Comparison of ENCODE assay signal across 21 mouse cellular contexts in the genomic region with DNA sequence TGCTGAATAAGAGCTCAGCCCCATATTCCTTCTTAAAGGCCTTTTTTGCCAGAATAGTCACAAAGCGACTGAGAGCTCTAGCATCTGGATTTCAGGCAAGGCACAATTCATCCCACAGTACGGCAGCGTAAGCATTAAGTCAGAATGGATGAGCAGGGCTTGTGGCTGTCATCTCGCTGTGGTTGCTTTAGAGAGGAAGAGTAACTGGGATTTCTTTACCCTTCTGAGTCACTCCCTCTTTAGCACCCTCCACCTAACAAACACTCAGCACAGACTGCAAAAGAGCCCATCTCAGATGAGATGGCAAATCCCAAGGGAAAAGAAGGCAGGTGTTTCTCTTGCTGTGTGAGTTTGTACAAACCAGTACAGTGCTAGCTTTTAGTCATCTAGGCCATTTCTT.
DNase-seq lines count a peak whose midpoint lies in the region; ATAC-seq and TF ChIP-seq lines count a peak whose summit lies in the region.
"Had no signal": no experiment of that assay in that cellular context is flagged by ENCODE, and none has a peak within 500 bp of the region (broad histone marks: within the 10 kb centered on the region; RNA-seq: fewer than 3 reads in every experiment).

No protein-coding gene starts in this region.

- H3K4me3 ChIP-seq in hindbrain, postnatal 0 days (ENCODE audit: low read length), result no peak overlapping the region
- no peak overlapping the region for H3K4me3 ChIP-seq in hindbrain, embryonic 16.5 days (ENCODE audit: low read length)
- H3K4me3 ChIP-seq in CH12.LX (replicated peaks in 1 of 3; ENCODE audit: low read depth in 2 of 3, low read length in 2 of 3, poor library complexity in 1 of 3), result no peak overlapping the region
- H3K4me3 ChIP-seq: embryonic facial prominence, embryonic 13.5 days; forebrain, embryonic 13.5 days; heart, embryonic 10.5 days; heart, embryonic 15.5 days; hindbrain, embryonic 13.5 days had no signal

- no peak for TF ChIP-seq POLR2A in CH12.LX (IDR thresholded peaks at IDR 0.05; ENCODE audit: low read depth, low read length)

- H3K27ac ChIP-seq in hindbrain, postnatal 0 days, result 0 out of 2 replicates have a peak overlapping the region, but pooled peaks have one; percentile 5
- no peak overlapping the region for H3K27ac ChIP-seq in hindbrain, embryonic 16.5 days (ENCODE audit: low read depth, low read length)
- H3K27ac ChIP-seq in CH12.LX (ENCODE audit: insufficient read depth, low read depth), result no peak overlapping the region
- H3K27ac ChIP-seq: embryonic facial prominence, embryonic 13.5 days; forebrain, embryonic 13.5 days; heart, embryonic 10.5 days; heart, embryonic 15.5 days; hindbrain, embryonic 13.5 days had no signal

- H3K4me2 ChIP-seq in hindbrain, postnatal 0 days (ENCODE audit: low read depth, low read length), result no peak overlapping the region
- H3K4me2 ChIP-seq in hindbrain, embryonic 16.5 days (ENCODE audit: low read length), result no peak overlapping the region
- no peak overlapping the region for H3K4me2 ChIP-seq in CH12.LX (ENCODE audit: insufficient read depth, low read depth, poor library complexity, severe bottlenecking)
- H3K4me2 ChIP-seq: embryonic facial prominence, embryonic 13.5 days; forebrain, embryonic 13.5 days; heart, embryonic 15.5 days; hindbrain, embryonic 13.5 days had no signal

- dilution Hi-C loops in CH12.LX (cut with MboI; ENCODE audit: extremely low pct_ligation_motif_present, extremely low pct_unique_long_range_greater_than_20kb, low sequenced_read_pairs), result no loop called here

- in situ Hi-C loops in CH12.LX (cut with MboI; ENCODE audit: low pct_ligation_motif_present, low pct_unique_long_range_greater_than_20kb, low sequenced_read_pairs), result no loop called here

- no peak for DNase-seq in hindbrain, postnatal 0 days (ENCODE audit: low spot score)
- peak; percentile 31 to 82 for DNase-seq in left cerebral cortex, postnatal 25 days (ENCODE audit: low spot score in 2 of 2)
- no peak for DNase-seq in left cerebral cortex, adult 11 months (ENCODE audit: low spot score)
- DNase-seq in CH12.LX (ENCODE audit: extremely low read depth), result peak; percentile 31
- DNase-seq in brain, adult 2 months (ENCODE audit: low read depth, low spot score), result peak; percentile 80
- DNase-seq in T-cell, adult 2 months (ENCODE audit: low spot score), result no peak
- DNase-seq: adrenal gland, postnatal 10 days; cerebellum, adult 11-12 months; cerebellum, adult 9-10 months; cerebellum, postnatal 25 days; forebrain, postnatal 0 days; gastrocnemius, postnatal 36 days; heart, adult 18-20 months; heart, postnatal 14 days had no signal

- H3K27me3 ChIP-seq in hindbrain, postnatal 0 days (ENCODE audit: insufficient read depth, low read length), result no peaks in the 10 kb centered on the region
- no peaks in the 10 kb centered on the region for H3K27me3 ChIP-seq in hindbrain, embryonic 16.5 days (replicated peaks; ENCODE audit: control insufficient read depth, insufficient read depth, low read length)
- no peaks in the 10 kb centered on the region for H3K27me3 ChIP-seq in CH12.LX (replicated peaks)
- H3K27me3 ChIP-seq: embryonic facial prominence, embryonic 13.5 days; forebrain, embryonic 13.5 days; heart, embryonic 15.5 days; hindbrain, embryonic 13.5 days had no signal

- no peaks in the 10 kb centered on the region for H3K9me3 ChIP-seq in hindbrain, postnatal 0 days (ENCODE audit: low read length)
- H3K9me3 ChIP-seq in hindbrain, embryonic 16.5 days (ENCODE audit: control insufficient read depth, low read length), result no peaks in the 10 kb centered on the region
- no peaks in the 10 kb centered on the region for H3K9me3 ChIP-seq in CH12.LX (replicated peaks; ENCODE audit: low read length)
- H3K9me3 ChIP-seq: embryonic facial prominence, embryonic 13.5 days; forebrain, embryonic 13.5 days; heart, embryonic 10.5 days; heart, embryonic 15.5 days; hindbrain, embryonic 13.5 days had no signal

- TF ChIP-seq EP300 in CH12.LX (IDR thresholded peaks at IDR 0.05; ENCODE audit: low read length), result no peak

- H3K9ac ChIP-seq in hindbrain, postnatal 0 days (replicated peaks; ENCODE audit: low read length), result no peak overlapping the region
- no peak overlapping the region for H3K9ac ChIP-seq in hindbrain, embryonic 16.5 days (ENCODE audit: low read depth, low read length)
- no peak overlapping the region for H3K9ac ChIP-seq in CH12.LX (ENCODE audit: insufficient read depth, low read depth)
- H3K9ac ChIP-seq: embryonic facial prominence, embryonic 13.5 days; forebrain, embryonic 13.5 days; forebrain, postnatal 0 days; heart, embryonic 15.5 days; hindbrain, embryonic 13.5 days had no signal

- intact Hi-C loops in left cerebral cortex, postnatal 25 days (cut with DNase I), result loop anchor here (5.0 to 10.0 kb wide), 3 partner anchors 107 to 990 kb away; no protein-coding TSS in a partner anchor

- WGBS in hindbrain, postnatal 0 days, result 82% methylated on average over 4 of the region's 4 CpGs
- 65% methylated on average over 4 of the region's 4 CpGs for WGBS in hindbrain, embryonic 16.5 days

- no peak for TF ChIP-seq CTCF in hindbrain, postnatal 0 days (IDR thresholded peaks at IDR 0.05; ENCODE audit: low read depth)
- no peak for TF ChIP-seq CTCF in CH12.LX (conservative IDR thresholded peaks at IDR 0.05 in 1 of 2, IDR thresholded peaks at IDR 0.05 in 1 of 2; ENCODE audit: low read depth in 2 of 2, low read length in 2 of 2)

- H3K4me1 ChIP-seq in hindbrain, postnatal 0 days (ENCODE audit: insufficient read depth, low read length), result 0 out of 2 replicates have a peak, but pooled peaks cover 6% of the 10 kb centered on the region
- 0 out of 2 replicates have a peak, but pooled peaks cover 3% of the 10 kb centered on the region for H3K4me1 ChIP-seq in hindbrain, embryonic 16.5 days (ENCODE audit: control insufficient read depth, insufficient read depth, low read depth, low read length)
- peaks cover 0 to 43% of the 10 kb centered on the region in 2 experiments; a peak in 2 of 4 replicates for H3K4me1 ChIP-seq in CH12.LX (ENCODE audit: control insufficient read depth in 1 of 2, insufficient read depth in 2 of 2)
- H3K4me1 ChIP-seq: heart, embryonic 15.5 days had no signal

- H3K79me2 ChIP-seq in CH12.LX (replicated peaks; ENCODE audit: control insufficient read depth, extremely low read depth, insufficient read depth, poor library complexity, severe bottlenecking), result no peaks in the 10 kb centered on the region

- no peak for TF ChIP-seq RAD21 in CH12.LX (IDR thresholded peaks at IDR 0.05; ENCODE audit: low read depth, low read length)

- no peaks in the 10 kb centered on the region for H3K36me3 ChIP-seq in hindbrain, postnatal 0 days (ENCODE audit: insufficient read depth, low read length)
- H3K36me3 ChIP-seq in hindbrain, embryonic 16.5 days (ENCODE audit: control insufficient read depth, insufficient read depth, low read length), result peaks cover 6% of the 10 kb centered on the region; the same call in 1 of the 2 replicates
- no peaks in the 10 kb centered on the region for H3K36me3 ChIP-seq in CH12.LX (replicated peaks in 1 of 2; ENCODE audit: control insufficient read depth in 1 of 2, insufficient read depth in 1 of 2, low read length in 1 of 2)
- H3K36me3 ChIP-seq: embryonic facial prominence, embryonic 13.5 days; G1E; heart, embryonic 10.5 days; heart, embryonic 15.5 days had no signal

- no peak for ATAC-seq in hindbrain, postnatal 0 days
- ATAC-seq in hindbrain, embryonic 16.5 days, result no peak
- ATAC-seq: forebrain, embryonic 13.5 days; forebrain, postnatal 0 days had no signal

TF ChIP-seq in CH12.LX, 34 proteins besides CTCF, POLR2A, EP300 and RAD21:
- TF ChIP-seq TBP (conservative IDR thresholded peaks at IDR 0.05; ENCODE audit: low read depth, low read length), result no peak
- 0 out of 2 replicates have a peak, but pooled peaks have one; percentile 12 for TF ChIP-seq BHLHE40 (IDR thresholded peaks at IDR 0.05; ENCODE audit: low read depth, low read length)
- TF ChIP-seq SIN3A (IDR thresholded peaks at IDR 0.05; ENCODE audit: low read length), result no peak

Comparison
In these comparisons a context has a peak if more than half of its experiments do, and no peak if none do; other contexts are left out.
1. DNase-seq: peak in left cerebral cortex, postnatal 25 days (2 of 2), CH12.LX (single experiment) and brain, adult 2 months (single experiment); none in hindbrain, postnatal 0 days (single experiment), left cerebral cortex, adult 11 months (single experiment) and T-cell, adult 2 months (single experiment).